12 mouse cellular contexts compared by ENCODE assay signal in genomic region chr2:10670423-10671298, GRCm38 (mm10).
DNase-seq lines count a peak whose midpoint lies in the region; ATAC-seq and TF ChIP-seq lines count a peak whose summit lies in the region.
"Had no signal": no experiment of that assay in that cellular context is flagged by ENCODE, and none has a peak within 500 bp of the region (broad histone marks: within the 10 kb centered on the region; RNA-seq: fewer than 3 reads in every experiment).

No protein-coding gene starts in this region.

- no peak overlapping the region for H3K9ac ChIP-seq in forebrain, embryonic 14.5 days (ENCODE audit: low read length)
- H3K9ac ChIP-seq in hindbrain, postnatal 0 days (replicated peaks; ENCODE audit: low read length): no peak overlapping the region
- H3K9ac ChIP-seq in midbrain, embryonic 16.5 days (ENCODE audit: low read depth, low read length): no peak overlapping the region
- H3K9ac ChIP-seq: limb, embryonic 15.5 days had no signal

- no peaks in the 10 kb centered on the region for H3K27me3 ChIP-seq in forebrain, embryonic 14.5 days (replicated peaks; ENCODE audit: control insufficient read depth, insufficient read depth, low read length)
- no peaks in the 10 kb centered on the region for H3K27me3 ChIP-seq in hindbrain, postnatal 0 days (ENCODE audit: insufficient read depth, low read length)
- no peaks in the 10 kb centered on the region for H3K27me3 ChIP-seq in midbrain, embryonic 16.5 days (ENCODE audit: control insufficient read depth, insufficient read depth, low read depth, low read length)
- H3K27me3 ChIP-seq: limb, embryonic 15.5 days had no signal

- TF ChIP-seq CTCF in hindbrain, postnatal 0 days (IDR thresholded peaks at IDR 0.05; ENCODE audit: low read depth): no peak

- H3K27ac ChIP-seq in forebrain, embryonic 14.5 days (ENCODE audit: low read depth, low read length): no peak overlapping the region
- no peak overlapping the region for H3K27ac ChIP-seq in hindbrain, postnatal 0 days
- 0 out of 2 replicates have a peak overlapping the region, but pooled peaks have one; percentile 20 for H3K27ac ChIP-seq in midbrain, embryonic 16.5 days (ENCODE audit: low read length)
- H3K27ac ChIP-seq: embryonic facial prominence, embryonic 10.5 days; limb, embryonic 15.5 days had no signal

- ATAC-seq in forebrain, embryonic 14.5 days: no peak
- peak; percentile 56 for ATAC-seq in hindbrain, postnatal 0 days
- ATAC-seq in midbrain, embryonic 16.5 days: peak; percentile 65
- ATAC-seq in megakaryocyte progenitor cell, adult 5-6 weeks (replicated peaks; ENCODE audit: poor library complexity): no peak

- H3K4me2 ChIP-seq in forebrain, embryonic 14.5 days (ENCODE audit: low read length): 0 out of 2 replicates have a peak overlapping the region, but pooled peaks have one; percentile 7
- peak overlapping the region; percentile 44 for H3K4me2 ChIP-seq in hindbrain, postnatal 0 days (ENCODE audit: low read depth, low read length)
- peak overlapping the region; percentile 39 for H3K4me2 ChIP-seq in midbrain, embryonic 16.5 days (ENCODE audit: low read length)
- H3K4me2 ChIP-seq: limb, embryonic 15.5 days had no signal

- H3K4me3 ChIP-seq in forebrain, embryonic 14.5 days (ENCODE audit: low read depth, low read length): no peak overlapping the region
- H3K4me3 ChIP-seq in hindbrain, postnatal 0 days (ENCODE audit: low read length): 0 out of 2 replicates have a peak overlapping the region, but pooled peaks have one; percentile 7
- H3K4me3 ChIP-seq in midbrain, embryonic 16.5 days (ENCODE audit: low read depth, low read length): peak overlapping the region; percentile 14; the same call in 1 of the 2 replicates
- H3K4me3 ChIP-seq: embryonic facial prominence, embryonic 10.5 days; limb, embryonic 15.5 days had no signal

- no peaks in the 10 kb centered on the region for H3K9me3 ChIP-seq in forebrain, embryonic 14.5 days (replicated peaks; ENCODE audit: control insufficient read depth, low read length)
- H3K9me3 ChIP-seq in hindbrain, postnatal 0 days (ENCODE audit: low read length): no peaks in the 10 kb centered on the region
- H3K9me3 ChIP-seq in midbrain, embryonic 16.5 days (replicated peaks; ENCODE audit: control insufficient read depth, low read length, poor library complexity, severe bottlenecking): no peaks in the 10 kb centered on the region
- H3K9me3 ChIP-seq: embryonic facial prominence, embryonic 10.5 days; limb, embryonic 15.5 days had no signal

- DNase-seq in layer of hippocampus, adult 9-11 months: peak; percentile 20
- no peak for DNase-seq in layer of hippocampus, postnatal 14 days (ENCODE audit: low spot score in 2 of 2)
- DNase-seq in forebrain, embryonic 14.5 days (ENCODE audit: low spot score): no peak
- peak; percentile 35 for DNase-seq in hindbrain, postnatal 0 days (ENCODE audit: low spot score)
- DNase-seq in heart, adult 9 months (ENCODE audit: low spot score in 2 of 2): no peak
- no peak for DNase-seq in spleen, postnatal 14 days (ENCODE audit: low spot score in 2 of 2)
- DNase-seq: cerebellum, adult 11 months; lung, postnatal 4 days had no signal

- H3K4me1 ChIP-seq in forebrain, embryonic 14.5 days (ENCODE audit: control insufficient read depth, insufficient read depth, low read length): peaks cover 9% of the 10 kb centered on the region; the same call in 1 of the 2 replicates
- peaks cover 10% of the 10 kb centered on the region for H3K4me1 ChIP-seq in hindbrain, postnatal 0 days (ENCODE audit: insufficient read depth, low read length)
- H3K4me1 ChIP-seq in midbrain, embryonic 16.5 days (ENCODE audit: control insufficient read depth, insufficient read depth, low read length): peaks cover 11% of the 10 kb centered on the region
- H3K4me1 ChIP-seq: limb, embryonic 15.5 days had no signal

- no peaks in the 10 kb centered on the region for H3K36me3 ChIP-seq in forebrain, embryonic 14.5 days (ENCODE audit: control insufficient read depth, insufficient read depth, low read length)
- H3K36me3 ChIP-seq in hindbrain, postnatal 0 days (ENCODE audit: insufficient read depth, low read length): no peaks in the 10 kb centered on the region
- H3K36me3 ChIP-seq in midbrain, embryonic 16.5 days (ENCODE audit: control insufficient read depth, insufficient read depth, low read length): no peaks in the 10 kb centered on the region
- H3K36me3 ChIP-seq: embryonic facial prominence, embryonic 10.5 days; limb, embryonic 15.5 days had no signal

- WGBS in forebrain, embryonic 14.5 days: 26% methylated on average over 7 of the region's 7 CpGs
- WGBS in hindbrain, postnatal 0 days: 18% methylated on average over 7 of the region's 7 CpGs
- WGBS in midbrain, embryonic 16.5 days: 26% methylated on average over 7 of the region's 7 CpGs

Comparison
In these comparisons a context has a peak if more than half of its experiments do, and no peak if none do; other contexts are left out.
1. DNase-seq: peak in layer of hippocampus, adult 9-11 months (single experiment) and hindbrain, postnatal 0 days (single experiment); none in layer of hippocampus, postnatal 14 days (0 of 2), forebrain, embryonic 14.5 days (single experiment), heart, adult 9 months (0 of 2) and spleen, postnatal 14 days (0 of 2).
2. ATAC-seq: peak in hindbrain, postnatal 0 days (single experiment) and midbrain, embryonic 16.5 days (single experiment); none in forebrain, embryonic 14.5 days (single experiment) and megakaryocyte progenitor cell, adult 5-6 weeks (single experiment).
3. Peak in every context shown above with its lines, with median percentiles within 50 percentile points of each other: H3K4me2 ChIP-seq.